Mouse (Mus musculus) kidney, embryonic 16.5 days (tissue): ENCODE data around the gene Smg9. TPM values are rescaled to one million over a fixed set of nuclear protein-coding genes. Genes with fewer than 3 reads are reported as not detected.
"Not testable (repeated sequence)": the region's sequence is repeated elsewhere in the genome, so short reads cannot be mapped to it uniquely, and the experiment has no call there.

Experiments used
- ATAC-seq: fragments of 200-750 bp; cut with Nextera tagmentation; 2 replicates; pipeline ENCODE4 v1.8.0; 2017; ENCODE audit warnings: moderate TSS enrichment; ENCODE audit not compliant: low FRiP score, low TSS enrichment
- H3K27ac ChIP-seq: fragments of 300-500 bp; sonication (generic); 2 replicates; pipeline ENCODE4 v1.5.1; 2014; ENCODE audit warnings: low read length
- H3K27me3 ChIP-seq: fragments of 300-500 bp; sonication (generic); 2 replicates; pipeline ENCODE4 v1.6.1; 2014; ENCODE audit warnings: low read length, control low read depth, mixed read lengths; ENCODE audit not compliant: insufficient read depth
- H3K36me3 ChIP-seq: fragments of 300-500 bp; sonication (generic); 2 replicates; pipeline ENCODE4 v1.6.1; 2014; ENCODE audit warnings: low read length, control low read depth, mixed read lengths; ENCODE audit not compliant: insufficient read depth
- H3K4me1 ChIP-seq: fragments of 300-500 bp; sonication (generic); 2 replicates; pipeline ENCODE4 v1.6.1; 2014; ENCODE audit warnings: low read length, control low read depth, mixed read lengths; ENCODE audit not compliant: insufficient read depth
- H3K4me2 ChIP-seq: fragments of 300-500 bp; sonication (generic); replicated peaks from 2 replicates; pipeline ENCODE4 v1.6.1; 2014; ENCODE audit warnings: low read depth, low read length
- H3K4me3 ChIP-seq: fragments of 300-500 bp; sonication (generic); 2 replicates; pipeline ENCODE4 v1.5.1; 2014; ENCODE audit warnings: mild to moderate bottlenecking, low read length
- H3K9ac ChIP-seq: fragments of 300-500 bp; sonication (generic); replicated peaks from 2 replicates; pipeline ENCODE4 v1.6.1; 2014; ENCODE audit warnings: low read length
- H3K9me3 ChIP-seq: fragments of 300-500 bp; sonication (generic); 2 replicates; pipeline ENCODE4 v1.6.1; 2016; ENCODE audit warnings: low read length, control low read depth
- WGBS: fragments of 180-500 bp; shearing (Covaris S2); extraction: QIAGEN DNeasy Blood & Tissue Kit; methylation state at CpG from one replicate; pipeline ENCODE4 v1.1.7; 2014; 5-methylcytosine and 5-hydroxymethylcytosine counted together
- polyA plus RNA-seq: library from polyadenylated mRNA; unstranded; fragments of >200 nt; fragmentation: Nextera tagmentation; extraction: Ambion mirVana; gene quantifications from 2 replicates; pipeline ENCODE4 v1.2.1, GENCODE M21; 2015

The Smg9 gene
- polyA plus RNA-seq, 1 experiment from 2014 or later = 28.3 TPM

GRCm38 (mm10) chr7:24400082-24400452 is 648 bp downstream of the Smg9 start:
- peaks cover 7% of the 10 kb centered on the region; the same call in 1 of the 2 replicates for H3K9me3 ChIP-seq
- ATAC-seq = peak; percentile 9; the same call in 1 of the 2 replicates
- no peaks in the 10 kb centered on the region for H3K27me3 ChIP-seq
- 15% methylated on average over 3 of the region's 3 CpGs for WGBS
- peak overlapping the region; percentile 67; the same call in 1 of the 2 replicates for H3K9ac ChIP-seq
- peaks cover 25% of the 10 kb centered on the region for H3K36me3 ChIP-seq
- H3K4me2 ChIP-seq = peak overlapping the region; percentile 58
- H3K4me3 ChIP-seq = peak overlapping the region; percentile 53
- H3K4me1 ChIP-seq = peaks cover 14% of the 10 kb centered on the region
- H3K27ac ChIP-seq = peak overlapping the region; percentile 96

- peaks cover 11% of the 10 kb centered on the region for H3K4me1 ChIP-seq
- peak overlapping the region; percentile 58 for H3K4me2 ChIP-seq
- ATAC-seq, H3K27ac ChIP-seq, H3K9me3 ChIP-seq, H3K4me3 ChIP-seq, H3K27me3 ChIP-seq, H3K9ac ChIP-seq: not testable (repeated sequence)
- H3K36me3 ChIP-seq = peaks cover 30% of the 10 kb centered on the region
- WGBS = 86% methylated on average over 4 of the region's 4 CpGs
Observed at GRCm38 (mm10) chr7:24400489-24400888, 1.1 kb downstream of the Smg9 start.

- 97% methylated on average over 9 of the region's 9 CpGs for whole genome bisulfite sequencing
- ATAC-seq = no peak
- Histone ChIP-seq H3K27ac (no peak overlapping the region), H3K36me3 (peaks cover 40% of the 10 kb centered on the region), H3K9ac (no peak overlapping the region), H3K27me3 (no peaks in the 10 kb centered on the region), H3K4me1 (peaks cover 11% of the 10 kb centered on the region), H3K9me3 (peaks cover 7% of the 10 kb centered on the region; the same call in 1 of the 2 replicates), H3K4me3 (no peak overlapping the region), H3K4me2 (no peak overlapping the region)
Observed at GRCm38 (mm10) chr7:24402851-24403250, 3.4 kb downstream of the Smg9 start.

- H3K4me1 ChIP-seq = peaks cover 7% of the 10 kb centered on the region
- no peak overlapping the region for H3K9ac ChIP-seq
- WGBS = 89% methylated on average over 13 of the region's 13 CpGs
- no peaks in the 10 kb centered on the region for H3K27me3 ChIP-seq
- ATAC-seq = no peak
- H3K9me3 ChIP-seq = peaks cover 7% of the 10 kb centered on the region; the same call in 1 of the 2 replicates
- peaks cover 40% of the 10 kb centered on the region for H3K36me3 ChIP-seq
- no peak overlapping the region for H3K4me3 ChIP-seq
- H3K4me2 ChIP-seq = no peak overlapping the region
- H3K27ac ChIP-seq = no peak overlapping the region
Observed at GRCm38 (mm10) chr7:24405649-24406048, 6.2 kb downstream of the Smg9 start.

- H3K9me3 ChIP-seq = peaks cover 7% of the 10 kb centered on the region; the same call in 1 of the 2 replicates
- peak overlapping the region; percentile 2; the same call in 1 of the 2 replicates for H3K9ac ChIP-seq
- no peak overlapping the region for H3K4me2 ChIP-seq
- peak overlapping the region; percentile 1; the same call in 1 of the 2 replicates for H3K27ac ChIP-seq
- ATAC-seq = peak; percentile 63
- H3K4me1 ChIP-seq = no peaks in the 10 kb centered on the region
- WGBS = 43% methylated on average over 5 of the region's 5 CpGs
- no peak overlapping the region for H3K4me3 ChIP-seq
- peaks cover 40% of the 10 kb centered on the region for H3K36me3 ChIP-seq
- H3K27me3 ChIP-seq = no peaks in the 10 kb centered on the region
Observed at GRCm38 (mm10) chr7:24406528-24407344, 7.3 kb downstream of the Smg9 start.

- no peak overlapping the region for H3K4me2 ChIP-seq
- ATAC-seq = no peak
- H3K36me3 ChIP-seq = peaks cover 32% of the 10 kb centered on the region
- H3K27ac ChIP-seq = no peak overlapping the region
- no peaks in the 10 kb centered on the region for H3K27me3 ChIP-seq
- no peak overlapping the region for H3K9ac ChIP-seq
- no peak overlapping the region for H3K4me3 ChIP-seq
- H3K4me1 ChIP-seq = no peaks in the 10 kb centered on the region
- no peaks in the 10 kb centered on the region for H3K9me3 ChIP-seq
- 73% methylated on average over 9 of the region's 9 CpGs for WGBS
Observed at GRCm38 (mm10) chr7:24408186-24408585, 8.8 kb downstream of the Smg9 start.

- no peaks in the 10 kb centered on the region for H3K27me3 ChIP-seq
- ATAC-seq = no peak
- no peak overlapping the region for H3K4me2 ChIP-seq
- 78% methylated on average over 6 of the region's 6 CpGs for WGBS
- H3K9ac ChIP-seq = no peak overlapping the region
- H3K36me3 ChIP-seq = peaks cover 23% of the 10 kb centered on the region
- no peaks in the 10 kb centered on the region for H3K9me3 ChIP-seq
- no peak overlapping the region for H3K4me3 ChIP-seq
- H3K27ac ChIP-seq = no peak overlapping the region
- no peaks in the 10 kb centered on the region for H3K4me1 ChIP-seq
Observed at GRCm38 (mm10) chr7:24410123-24410522, 10.7 kb downstream of the Smg9 start.

GRCm38 (mm10) chr7:24410831-24411230 is 11.4 kb downstream of the Smg9 start:
- Histone ChIP-seq H3K4me2 (no peak overlapping the region), H3K9me3 (no peaks in the 10 kb centered on the region), H3K27me3 (no peaks in the 10 kb centered on the region), H3K4me3 (no peak overlapping the region), H3K36me3 (peaks cover 19% of the 10 kb centered on the region), H3K4me1 (no peaks in the 10 kb centered on the region), H3K27ac (no peak overlapping the region), H3K9ac (no peak overlapping the region)
- no peak for ATAC-seq
- WGBS = 74% methylated on average over 3 of the region's 3 CpGs

GRCm38 (mm10) chr7:24413630-24414029 is 14.2 kb downstream of the Smg9 start:
- Histone ChIP-seq H3K27ac (no peak overlapping the region), H3K4me3 (no peak overlapping the region), H3K4me2 (no peak overlapping the region), H3K9ac (no peak overlapping the region), H3K4me1 (no peaks in the 10 kb centered on the region), H3K27me3 (no peaks in the 10 kb centered on the region), H3K9me3 (no peaks in the 10 kb centered on the region), H3K36me3 (peaks cover 24% of the 10 kb centered on the region)
- WGBS = 83% methylated on average over 3 of the region's 3 CpGs
- no peak for ATAC-seq

GRCm38 (mm10) chr7:24415261-24415660 is 15.8 kb downstream of the Smg9 start:
- no peak for ATAC-seq
- H3K4me2 ChIP-seq = no peak overlapping the region
- H3K27ac ChIP-seq = no peak overlapping the region
- no peaks in the 10 kb centered on the region for H3K27me3 ChIP-seq
- H3K4me3 ChIP-seq = no peak overlapping the region
- peaks cover 24% of the 10 kb centered on the region for H3K36me3 ChIP-seq
- H3K4me1 ChIP-seq = no peaks in the 10 kb centered on the region
- H3K9me3 ChIP-seq = no peaks in the 10 kb centered on the region
- 73% methylated on average over 7 of the region's 7 CpGs for WGBS
- no peak overlapping the region for H3K9ac ChIP-seq
